Mouse (Mus musculus) monocyte, adult 2 months (primary cell): ENCODE results near the gene St3gal5.
"Not testable (repeated sequence)": the region's sequence is repeated elsewhere in the genome, so short reads cannot be mapped to it uniquely, and the experiment has no call there.

Experiments used
- DNase-seq, 2 experiments: peaks; one replicate each; pipeline ENCODE4 v3.0.0; 2022; ENCODE audit warnings: low spot score in 2 of 2, low read depth in 1 of 2

The St3gal5 gene

GRCm38 (mm10) chr6:72097181-72097995, at the start of gene St3gal5:
St3gal5 (plus strand) TSS chr6:72097592.
- peak; percentile 23 to 66 for DNase-seq

GRCm38 (mm10) chr6:72048643-72049042, 48.7 kb upstream of the St3gal5 start:
- DNase-seq: no peak

- no peak for DNase-seq
These were observed 47.5 kb upstream of the St3gal5 start for GRCm38 (mm10) chr6:72049941-72050340.

- no peak for DNase-seq
These were observed 46.6 kb upstream of the St3gal5 start for GRCm38 (mm10) chr6:72050827-72051226.

- DNase-seq: no peak
These were observed 46.1 kb upstream of the St3gal5 start for GRCm38 (mm10) chr6:72051247-72051646.

- no peak for DNase-seq
These were observed 45.6 kb upstream of the St3gal5 start for GRCm38 (mm10) chr6:72051757-72052156.

- no peak for DNase-seq
These were observed 40.8 kb upstream of the St3gal5 start for GRCm38 (mm10) chr6:72056548-72056947.

GRCm38 (mm10) chr6:72058398-72058889, 38.9 kb upstream of the St3gal5 start:
- DNase-seq: no peak

- not testable (repeated sequence) for DNase-seq
These were observed 36.7 kb upstream of the St3gal5 start for GRCm38 (mm10) chr6:72060677-72061076.

- no peak for DNase-seq
These were observed 33.7 kb upstream of the St3gal5 start for GRCm38 (mm10) chr6:72063718-72064117.

- DNase-seq: no peak
These were observed 31.4 kb upstream of the St3gal5 start for GRCm38 (mm10) chr6:72065988-72066387.

- DNase-seq: no peak
These were observed 29.0 kb upstream of the St3gal5 start for GRCm38 (mm10) chr6:72068436-72068835.

GRCm38 (mm10) chr6:72071281-72071870, 26.0 kb upstream of the St3gal5 start:
- DNase-seq: no peak

GRCm38 (mm10) chr6:72073781-72074180, 23.6 kb upstream of the St3gal5 start:
- DNase-seq: no peak

- DNase-seq: no peak
These were observed 20.9 kb upstream of the St3gal5 start for GRCm38 (mm10) chr6:72076512-72076911.

- no peak for DNase-seq
These were observed 19.2 kb upstream of the St3gal5 start for GRCm38 (mm10) chr6:72078178-72078577.

- no peak for DNase-seq
These were observed 15.9 kb upstream of the St3gal5 start for GRCm38 (mm10) chr6:72081318-72082024.

GRCm38 (mm10) chr6:72087402-72087801, 10.0 kb upstream of the St3gal5 start:
- no peak for DNase-seq

GRCm38 (mm10) chr6:72089865-72090264, 7.5 kb upstream of the St3gal5 start:
- no peak for DNase-seq

- DNase-seq: no peak
These were observed 6.4 kb upstream of the St3gal5 start for GRCm38 (mm10) chr6:72091007-72091406.

GRCm38 (mm10) chr6:72093121-72093520, 4.3 kb upstream of the St3gal5 start:
- no peak for DNase-seq

GRCm38 (mm10) chr6:72096217-72096616, 1.2 kb upstream of the St3gal5 start:
- DNase-seq: no peak
